Mouse (Mus musculus) hindbrain, embryonic 11.5 days (tissue): ENCODE measurements around the gene Mum1. TPM values are rescaled to one million over a fixed set of nuclear protein-coding genes. Genes with fewer than 3 reads are reported as not detected.

ENCODE experiments used
- ATAC-seq: fragments of 200-750 bp; cut with Nextera tagmentation; 2 replicates; pipeline ENCODE4 v1.8.0; 2017; ENCODE audit warnings: mild to moderate bottlenecking, moderate TSS enrichment, moderate library complexity; ENCODE audit not compliant: low FRiP score
- DNase-seq: peaks from one replicate; pipeline ENCODE4 v3.0.0-alpha.2; 2015; ENCODE audit warnings: low spot score
- H3K27ac ChIP-seq: fragments of 300-500 bp; sonication (generic); 2 replicates; pipeline ENCODE4 v1.5.1; 2014; ENCODE audit warnings: mild to moderate bottlenecking, low read depth, low read length
- H3K27me3 ChIP-seq: fragments of 300-500 bp; sonication (generic); 2 replicates; pipeline ENCODE4 v1.6.1; 2014; ENCODE audit warnings: mild to moderate bottlenecking, low read length, moderate library complexity, mixed read lengths; ENCODE audit not compliant: control insufficient read depth, insufficient read depth
- H3K36me3 ChIP-seq: fragments of 300-500 bp; sonication (generic); 2 replicates; pipeline ENCODE4 v1.6.1; 2014; ENCODE audit warnings: mild to moderate bottlenecking, low read length, moderate library complexity, mixed read lengths; ENCODE audit not compliant: control insufficient read depth, insufficient read depth
- H3K4me1 ChIP-seq: fragments of 300-500 bp; sonication (generic); replicated peaks from 2 replicates; pipeline ENCODE4 v1.6.1; 2014; ENCODE audit warnings: low read length, mixed read lengths; ENCODE audit not compliant: control insufficient read depth, insufficient read depth
- H3K4me2 ChIP-seq: fragments of 300-500 bp; sonication (generic); replicated peaks from 2 replicates; pipeline ENCODE4 v1.6.1; 2014; ENCODE audit warnings: mild to moderate bottlenecking, low read depth, low read length
- H3K4me3 ChIP-seq: fragments of 300-500 bp; sonication (generic); 2 replicates; pipeline ENCODE4 v1.5.1; 2014; ENCODE audit warnings: low read depth, low read length
- H3K9ac ChIP-seq: fragments of 300-500 bp; sonication (generic); 2 replicates; pipeline ENCODE4 v1.6.1; 2014; ENCODE audit warnings: low read depth, low read length
- H3K9me3 ChIP-seq: fragments of 300-500 bp; sonication (generic); 2 replicates; pipeline ENCODE4 v1.6.1; 2016; ENCODE audit warnings: low read length; ENCODE audit not compliant: control insufficient read depth
- WGBS: fragments of 180-500 bp; shearing (Covaris S2); extraction: QIAGEN DNeasy Blood & Tissue Kit; methylation state at CpG from one replicate; pipeline ENCODE4 v1.1.7; 2014; 5-methylcytosine and 5-hydroxymethylcytosine counted together
- polyA plus RNA-seq: library from polyadenylated mRNA; unstranded; fragments of >200 nt; fragmentation: Nextera tagmentation; extraction: Ambion mirVana; gene quantifications from 2 replicates; pipeline ENCODE4 v1.2.1, GENCODE M21; 2014

Mum1 gene
- polyA plus RNA-seq, 1 experiment from 2014 or later, result 49.4 TPM

- peak overlapping the region; percentile 58 for H3K27ac ChIP-seq
Measured at GRCm38 (mm10) chr10:80264341-80265148, 38.3 kb downstream of the Mum1 start.

DNA sequence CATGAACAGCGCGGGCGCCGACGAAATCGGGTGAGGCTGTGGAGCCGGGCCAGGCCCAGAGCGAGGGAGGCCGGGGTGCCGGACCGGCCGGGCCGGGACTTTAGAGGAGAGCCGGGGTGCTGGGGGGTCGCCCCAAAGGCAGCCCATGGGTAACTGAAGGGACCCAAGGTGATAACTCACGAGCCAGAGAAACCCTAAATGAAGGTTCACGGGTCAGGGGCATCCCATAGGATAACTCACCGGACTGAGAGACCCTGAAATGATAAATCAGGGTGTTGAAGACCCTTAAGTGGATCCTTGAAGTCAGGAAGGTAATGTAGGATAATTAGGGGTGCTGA is 38.9 kb downstream of the Mum1 start:
- Histone ChIP-seq H3K4me3 (peak overlapping the region; percentile 87), H3K4me1 (peaks cover 17% of the 10 kb centered on the region), H3K27ac (peak overlapping the region; percentile 58), H3K9me3 (no peaks in the 10 kb centered on the region), H3K36me3 (no peaks in the 10 kb centered on the region), H3K4me2 (peak overlapping the region; percentile 44), H3K27me3 (no peaks in the 10 kb centered on the region), H3K9ac (peak overlapping the region; percentile 95)
- WGBS, result under 1% methylated on average over 18 of the region's 18 CpGs
- DNase-seq (no peak), ATAC-seq (no peak; the same call in 1 of the 2 replicates)

More at GRCm38 (mm10) chr10:80264341-80265148, 38.3 kb downstream of the Mum1 start:
- Histone ChIP-seq H3K9ac (peak overlapping the region; percentile 95), H3K9me3 (no peaks in the 10 kb centered on the region), H3K36me3 (no peaks in the 10 kb centered on the region), H3K4me1 (peaks cover 21% of the 10 kb centered on the region), H3K4me3 (peak overlapping the region; percentile 87), H3K27me3 (no peaks in the 10 kb centered on the region), H3K4me2 (peak overlapping the region; percentile 55)
- DNase-seq, result peak; percentile 99
- peak; percentile 72 for ATAC-seq
- WGBS, result 1% methylated on average over 66 of the region's 81 CpGs

- 0 out of 2 replicates have a peak, but pooled peaks cover 4% of the 10 kb centered on the region for H3K36me3 ChIP-seq
- H3K27ac ChIP-seq, result no peak overlapping the region
- H3K9ac ChIP-seq, result no peak overlapping the region
- peaks cover 12% of the 10 kb centered on the region for H3K4me1 ChIP-seq
- H3K4me2 ChIP-seq, result no peak overlapping the region
- no peak for DNase-seq
- 95% methylated on average over 2 of the region's 2 CpGs for WGBS
- H3K4me3 ChIP-seq, result no peak overlapping the region
- no peaks in the 10 kb centered on the region for H3K27me3 ChIP-seq
- no peak for ATAC-seq
- H3K9me3 ChIP-seq, result no peaks in the 10 kb centered on the region
Measured at GRCm38 (mm10) chr10:80270099-80270498, 43.9 kb downstream of the Mum1 start.

DNA sequence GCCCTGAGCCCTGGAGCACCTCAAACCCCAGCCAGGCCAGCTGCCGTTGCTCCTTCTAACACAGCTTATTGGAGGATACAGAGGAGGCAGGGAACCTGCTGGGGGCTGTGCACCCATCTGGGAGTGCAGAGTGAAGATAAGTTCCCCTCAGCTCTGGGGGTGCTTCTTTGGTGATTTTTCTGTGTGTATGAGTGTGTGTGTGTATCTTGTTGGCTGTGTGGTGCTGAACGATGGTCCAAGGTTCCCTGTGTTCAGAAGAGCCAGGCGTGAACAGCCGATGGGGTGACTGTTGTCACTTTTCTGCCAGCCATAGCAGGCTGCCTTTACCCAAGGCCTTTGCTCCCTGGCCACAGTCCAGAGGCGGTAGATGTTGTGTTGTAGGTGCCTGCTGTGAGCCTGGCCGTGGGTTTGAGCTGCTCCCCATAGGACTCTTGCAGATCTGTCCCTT is 44.5 kb downstream of the Mum1 start:
- Histone ChIP-seq H3K4me1 (peaks cover 11% of the 10 kb centered on the region), H3K9ac (no peak overlapping the region), H3K4me3 (no peak overlapping the region), H3K27ac (no peak overlapping the region), H3K36me3 (0 out of 2 replicates have a peak, but pooled peaks cover 4% of the 10 kb centered on the region), H3K27me3 (no peaks in the 10 kb centered on the region), H3K9me3 (no peaks in the 10 kb centered on the region), H3K4me2 (no peak overlapping the region)
- ATAC-seq (no peak), DNase-seq (no peak)
- WGBS, result 82% methylated on average over 6 of the region's 6 CpGs

DNA sequence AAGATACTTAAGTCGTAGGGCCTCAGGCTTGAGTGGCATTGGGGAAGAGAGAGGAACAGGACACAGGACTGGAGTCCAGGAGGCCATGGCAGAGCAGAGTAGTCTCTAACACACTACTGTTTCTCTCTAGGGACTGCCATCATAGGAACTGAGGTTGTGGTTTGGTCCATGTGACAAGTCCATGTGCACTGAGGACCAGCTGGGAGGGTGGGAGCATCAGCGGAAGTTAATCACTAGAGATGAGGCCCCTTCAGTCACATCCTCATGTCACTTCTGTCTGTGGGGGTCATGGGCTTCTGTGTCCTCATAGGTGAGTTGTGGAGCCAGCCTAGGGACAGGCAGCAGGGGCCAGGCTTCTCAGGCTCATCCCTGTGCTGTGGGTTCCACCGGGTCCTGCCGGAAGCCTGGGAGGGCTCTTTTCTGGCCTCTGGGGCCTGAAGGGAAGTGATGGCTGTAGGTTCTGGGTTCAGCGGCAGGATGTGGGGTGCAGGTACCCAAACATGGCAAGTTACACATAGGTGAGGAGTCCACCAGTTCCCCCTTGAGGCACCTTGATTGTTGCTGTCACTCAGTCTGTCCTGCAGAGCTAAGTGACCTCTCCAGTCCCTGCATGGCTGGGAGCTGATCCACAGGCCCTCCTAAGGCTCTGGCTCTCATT is 45.1 kb downstream of the Mum1 start:
- no peaks in the 10 kb centered on the region for H3K9me3 ChIP-seq
- H3K36me3 ChIP-seq, result 0 out of 2 replicates have a peak, but pooled peaks cover 4% of the 10 kb centered on the region
- H3K9ac ChIP-seq, result no peak overlapping the region
- 94% methylated on average over 5 of the region's 5 CpGs for WGBS
- no peak overlapping the region for H3K27ac ChIP-seq
- DNase-seq (no peak), ATAC-seq (no peak)
- no peak overlapping the region for H3K4me2 ChIP-seq
- H3K27me3 ChIP-seq, result no peaks in the 10 kb centered on the region
- H3K4me3 ChIP-seq, result no peak overlapping the region
- H3K4me1 ChIP-seq, result peaks cover 7% of the 10 kb centered on the region

GRCm38 (mm10) chr10:80271870-80272585 is 45.8 kb downstream of the Mum1 start:
- WGBS, result 91% methylated on average over 8 of the region's 8 CpGs
- Histone ChIP-seq H3K4me3 (no peak overlapping the region), H3K9ac (no peak overlapping the region), H3K9me3 (no peaks in the 10 kb centered on the region), H3K27ac (no peak overlapping the region), H3K4me2 (no peak overlapping the region), H3K27me3 (no peaks in the 10 kb centered on the region), H3K4me1 (peaks cover 5% of the 10 kb centered on the region), H3K36me3 (0 out of 2 replicates have a peak, but pooled peaks cover 4% of the 10 kb centered on the region)
- no peak for DNase-seq
- no peak for ATAC-seq

DNA sequence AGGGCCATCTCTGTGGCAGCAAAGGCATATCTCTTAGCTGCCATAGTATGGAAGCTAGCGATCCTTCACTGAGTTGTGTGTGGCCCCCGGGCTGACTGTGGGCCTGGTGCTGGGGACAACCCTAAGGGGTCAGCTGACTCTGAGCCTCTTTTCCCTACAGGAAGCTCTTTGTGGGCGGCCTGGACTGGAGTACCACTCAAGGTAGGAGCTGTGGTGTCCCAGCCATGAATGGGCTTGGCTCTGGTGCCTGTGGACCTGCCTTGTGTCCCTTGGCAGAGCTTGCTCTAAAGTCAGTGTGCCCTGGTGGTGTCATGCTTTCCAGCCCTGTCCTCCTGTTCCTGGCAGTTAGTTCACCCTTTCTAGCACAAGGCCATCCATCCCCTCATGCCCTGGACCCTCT is 47.6 kb downstream of the Mum1 start:
- Histone ChIP-seq H3K9ac (no peak overlapping the region), H3K9me3 (no peaks in the 10 kb centered on the region), H3K4me2 (no peak overlapping the region), H3K36me3 (peaks cover 12% of the 10 kb centered on the region; the same call in 1 of the 2 replicates), H3K4me3 (no peak overlapping the region), H3K27ac (no peak overlapping the region), H3K4me1 (no peaks in the 10 kb centered on the region; the same call in 1 of the 2 replicates), H3K27me3 (no peaks in the 10 kb centered on the region)
- DNase-seq (no peak), ATAC-seq (no peak)
- WGBS, result 89% methylated on average over 3 of the region's 3 CpGs

DNA sequence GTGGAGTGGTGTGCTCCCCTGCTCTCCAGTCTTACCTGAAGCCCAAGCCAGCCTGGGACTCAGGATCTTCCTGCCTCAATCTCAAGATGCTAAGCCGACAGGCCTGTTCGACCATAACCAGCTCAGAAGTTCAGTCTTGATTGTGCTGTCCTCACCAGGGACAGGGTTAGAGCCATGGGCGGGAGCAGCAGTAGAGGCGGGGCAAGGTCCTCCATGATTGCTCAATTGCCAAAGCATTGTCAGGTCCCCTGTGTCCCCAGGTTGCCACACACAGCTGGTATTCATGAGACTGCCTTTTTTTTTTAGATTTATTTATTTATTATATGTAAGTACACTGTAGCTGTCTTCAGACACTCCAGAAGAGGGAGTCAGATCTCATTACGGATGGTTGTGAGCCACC is 50.0 kb downstream of the Mum1 start:
- no peaks in the 10 kb centered on the region for H3K9me3 ChIP-seq
- no peak overlapping the region for H3K9ac ChIP-seq
- DNase-seq (no peak), ATAC-seq (no peak)
- 86% methylated on average over 4 of the region's 5 CpGs for WGBS
- H3K4me3 ChIP-seq, result no peak overlapping the region
- H3K27ac ChIP-seq, result no peak overlapping the region
- no peak overlapping the region for H3K4me2 ChIP-seq
- no peaks in the 10 kb centered on the region for H3K4me1 ChIP-seq
- H3K27me3 ChIP-seq, result no peaks in the 10 kb centered on the region
- peaks cover 14% of the 10 kb centered on the region for H3K36me3 ChIP-seq
